In the genomic region with DNA sequence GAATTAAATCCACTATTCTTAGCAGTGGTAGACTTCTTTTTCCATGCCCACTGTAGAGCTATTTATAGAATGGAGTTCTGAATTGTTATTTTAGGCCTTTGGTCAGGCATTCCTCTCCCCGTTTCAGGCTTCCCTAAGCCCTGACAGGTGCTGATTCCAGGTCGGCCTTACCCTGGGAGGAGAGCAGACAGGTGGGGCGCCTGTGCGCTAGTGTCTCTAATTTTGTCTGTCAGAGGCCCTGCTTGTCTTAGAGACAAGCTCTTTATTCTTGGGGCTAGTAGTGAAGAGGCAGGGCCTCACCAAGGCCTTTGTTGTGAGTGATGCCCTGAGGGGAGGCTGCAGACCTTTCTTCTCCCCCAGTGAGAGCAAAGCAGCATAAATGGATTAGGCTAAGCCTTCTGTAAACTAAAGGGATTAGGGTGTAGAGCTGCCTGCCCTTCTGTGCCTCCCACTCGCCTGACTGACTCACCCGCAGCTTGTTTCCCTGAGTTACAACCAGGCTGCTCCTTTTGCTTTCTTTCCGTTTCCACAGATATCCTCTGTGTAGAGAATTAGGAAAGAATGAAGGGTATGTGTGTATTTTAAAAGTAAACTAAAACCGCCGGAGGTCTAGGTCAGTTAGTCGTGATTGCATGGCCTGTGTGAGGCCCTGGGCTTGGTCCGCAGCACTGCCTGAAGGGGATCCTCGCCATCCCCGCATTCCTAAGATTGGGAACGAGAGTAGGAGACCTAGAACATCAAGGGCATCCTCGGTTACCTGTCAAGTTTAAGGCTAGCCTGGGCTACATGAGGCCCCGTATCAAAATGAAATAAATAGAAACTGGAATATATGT, we compare ENCODE assay signal across 8 mouse cellular contexts. TPM values are rescaled to one million over a fixed set of nuclear protein-coding genes. Genes with fewer than 3 reads are reported as not detected.
DNase-seq lines count a peak whose midpoint lies in the region; ATAC-seq and TF ChIP-seq lines count a peak whose summit lies in the region.
"Had no signal": no experiment of that assay in that cellular context is flagged by ENCODE, and none has a peak within 500 bp of the region (broad histone marks: within the 10 kb centered on the region; RNA-seq: fewer than 3 reads in every experiment).

No protein-coding gene starts in this region.

- no peak for TF ChIP-seq POLR2A in small intestine, adult 2 months (IDR thresholded peaks at IDR 0.05; ENCODE audit: low read depth, low read length)

- intact Hi-C loops in left cerebral cortex, adult 2 months (cut with DNase I): no loop called here

- WGBS in heart, embryonic 11.5 days (ENCODE audit: insufficient replicate concordance): 47% methylated on average over 16 of the region's 16 CpGs
- WGBS in small intestine, adult 2 months: 74% methylated on average over 16 of the region's 16 CpGs

- no peak overlapping the region for H3K4me3 ChIP-seq in heart, embryonic 11.5 days (ENCODE audit: low read depth, low read length)
- H3K4me3 ChIP-seq in left cerebral cortex, adult 2 months: no peak overlapping the region
- no peak overlapping the region for H3K4me3 ChIP-seq in small intestine, adult 2 months (ENCODE audit: low read depth, low read length)

- H3K27ac ChIP-seq in heart, embryonic 11.5 days (ENCODE audit: low read depth, low read length): peak overlapping the region; percentile 92
- H3K27ac ChIP-seq in left cerebral cortex, adult 2 months: peak overlapping the region; percentile 62
- H3K27ac ChIP-seq in small intestine, adult 2 months (ENCODE audit: insufficient read depth, low read depth, low read length): 0 out of 2 replicates have a peak overlapping the region, but pooled peaks have one; percentile 8

- peak; percentile 11 for DNase-seq in ovary, adult 18-20 months (ENCODE audit: low spot score)
- no peak for DNase-seq in ovary, postnatal 10 days (ENCODE audit: low spot score)
- peak; percentile 61 to 63 for DNase-seq in left cerebral cortex, adult 2 months (ENCODE audit: extremely low spot score in 1 of 2, low spot score in 2 of 2)
- no peak for DNase-seq in urinary bladder, postnatal 4 days (ENCODE audit: low spot score in 2 of 2)
- no peak for DNase-seq in thymus, postnatal 36 days

- peak overlapping the region; percentile 44; the same call in 1 of the 2 replicates for H3K9ac ChIP-seq in heart, embryonic 11.5 days (ENCODE audit: low read depth, low read length)

- peaks cover 40% of the 10 kb centered on the region for H3K36me3 ChIP-seq in heart, embryonic 11.5 days (ENCODE audit: control insufficient read depth, insufficient read depth, low read length)
- peaks cover 70% of the 10 kb centered on the region for H3K36me3 ChIP-seq in small intestine, adult 2 months (ENCODE audit: control insufficient read depth, insufficient read depth, low read length)

- no peaks in the 10 kb centered on the region for H3K27me3 ChIP-seq in heart, embryonic 11.5 days (ENCODE audit: control insufficient read depth, insufficient read depth, low read length)
- no peaks in the 10 kb centered on the region for H3K27me3 ChIP-seq in small intestine, adult 2 months (ENCODE audit: control insufficient read depth, insufficient read depth, low read length)

- H3K4me2 ChIP-seq in heart, embryonic 11.5 days: peak overlapping the region; percentile 37

- no peak for TF ChIP-seq CTCF in left cerebral cortex, adult 2 months (IDR thresholded peaks at IDR 0.05)
- TF ChIP-seq CTCF in small intestine, adult 2 months (IDR thresholded peaks at IDR 0.05; ENCODE audit: extremely low read depth, insufficient read length, insufficient replicate concordance, low read depth, low read length): no peak

- H3K9me3 ChIP-seq in heart, embryonic 11.5 days (replicated peaks; ENCODE audit: control insufficient read depth, low read length): no peaks in the 10 kb centered on the region

- H3K4me1 ChIP-seq in heart, embryonic 11.5 days (ENCODE audit: control insufficient read depth, insufficient read depth, low read length): peaks cover 29% of the 10 kb centered on the region
- H3K4me1 ChIP-seq in small intestine, adult 2 months (ENCODE audit: control insufficient read depth, insufficient read depth, insufficient read length, low read length): no peaks in the 10 kb centered on the region; the same call in 1 of the 2 replicates

- no peak for ATAC-seq in heart, embryonic 11.5 days (replicated peaks; ENCODE audit: insufficient number of reproducible peaks, low FRiP score, low TSS enrichment)

RNA-seq across cellular contexts. Expression of gene Clta, which starts 24.3 kb away (rescaled TPM):
- polyA plus RNA-seq in heart, embryonic 11.5 days (2014; fragmentation: Nextera tagmentation; extraction: Ambion mirVana): 157 and 162 TPM in 2 replicates
- total RNA-seq in left cerebral cortex, adult 2 months (2021): 100 to 1,000 TPM; 269 to 274 TPM
- 119 and 280 TPM in 2 replicates for polyA plus RNA-seq in small intestine, adult 2 months (2012; rRNA removed)

RNA-seq across cellular contexts. Expression of gene Ccin, which starts 45.2 kb away (rescaled TPM):
- polyA plus RNA-seq in heart, embryonic 11.5 days (2014; fragmentation: Nextera tagmentation; extraction: Ambion mirVana): not detected in 2 replicates
- total RNA-seq in left cerebral cortex, adult 2 months (2021): not detected
- not detected in 2 replicates for polyA plus RNA-seq in small intestine, adult 2 months (2012; rRNA removed)
- total RNA-seq: liver, adult 2 months had no signal
- polyA plus RNA-seq: liver, adult 2 months had no signal

RNA-seq across cellular contexts. Expression of gene Gne, which starts 55.5 kb away (rescaled TPM):
- polyA plus RNA-seq in heart, embryonic 11.5 days (2014; fragmentation: Nextera tagmentation; extraction: Ambion mirVana): 31.1 and 32.1 TPM in 2 replicates
- total RNA-seq in left cerebral cortex, adult 2 months (2021): 10 to 100 TPM; 47.6 to 51.8 TPM
- polyA plus RNA-seq in small intestine, adult 2 months (2012; rRNA removed): 26.9 and 40.6 TPM in 2 replicates

Comparison
In these comparisons a context has a peak if more than half of its experiments do, and no peak if none do; other contexts are left out.
1. DNase-seq: peak in ovary, adult 18-20 months (single experiment) and left cerebral cortex, adult 2 months (2 of 2); none in ovary, postnatal 10 days (single experiment), urinary bladder, postnatal 4 days (0 of 2) and thymus, postnatal 36 days (0 of 2).
2. H3K27ac ChIP-seq: peak in every context shown above with its lines; median percentile 92 in heart, embryonic 11.5 days; 62 in left cerebral cortex, adult 2 months; 8 in small intestine, adult 2 months.